Mouse (Mus musculus): ENCODE measurements at regions not wholly inside any gene's neighbourhood (a gene's known extent, or its start where the extent isn't known, plus 50 kb on each side); places are given as distances from the start of the nearest gene placed in this dataset.

- no peak for TF ChIP-seq POLR2A (IDR thresholded peaks at IDR 0.05; ENCODE audit: insufficient read depth, low read length)
- TF ChIP-seq CTCF (IDR thresholded peaks at IDR 0.05; ENCODE audit: low read depth, low read length), result no peak
Observed at GRCm38 (mm10) chr3:149876553-149876952, 886.2 kb upstream of the Adgrl2 start.
